Mouse (Mus musculus): Measurements from ENCODE around the gene Gm37240. TPM values are rescaled to one million over a fixed set of nuclear protein-coding genes. Genes with fewer than 3 reads are reported as not detected.

The Gm37240 gene
- polyA plus RNA-seq, 1 experiment from 2014 or later = 3.2 TPM

- Histone ChIP-seq H3K9me3 (replicated peaks; ENCODE audit: control insufficient read depth, low read length) (no peaks in the 10 kb centered on the region), H3K27ac (replicated peaks; ENCODE audit: low read depth, low read length) (no peak overlapping the region), H3K4me1 (ENCODE audit: control insufficient read depth, insufficient read depth, low read length) (no peaks in the 10 kb centered on the region), H3K4me3 (ENCODE audit: low read depth, low read length) (no peak overlapping the region), H3K9ac (replicated peaks; ENCODE audit: low read length) (no peak overlapping the region), H3K4me2 (ENCODE audit: low read depth, low read length) (no peak overlapping the region), H3K27me3 (ENCODE audit: control insufficient read depth, insufficient read depth, low read length) (no peaks in the 10 kb centered on the region), H3K36me3 (replicated peaks; ENCODE audit: control insufficient read depth, insufficient read depth, low read depth, low read length) (no peaks in the 10 kb centered on the region)
- ATAC-seq (replicated peaks; ENCODE audit: insufficient number of reproducible peaks, low FRiP score, low TSS enrichment, low read depth) (no peak), DNase-seq (ENCODE audit: low spot score) (no peak)
- WGBS = 79% methylated on average over 1 of the region's 1 CpGs
Observed at GRCm38 (mm10) chr3:84935729-84936128, 951.6 kb downstream of the Gm37240 start.

GRCm38 (mm10) chr3:84930683-84931082, 956.6 kb downstream of the Gm37240 start:
- WGBS = 83% methylated on average over 3 of the region's 3 CpGs
- no peak for ATAC-seq (replicated peaks; ENCODE audit: insufficient number of reproducible peaks, low FRiP score, low TSS enrichment, low read depth)
- H3K27me3 ChIP-seq (ENCODE audit: control insufficient read depth, insufficient read depth, low read length) = no peaks in the 10 kb centered on the region

GRCm38 (mm10) chr3:84929171-84929570, 958.1 kb downstream of the Gm37240 start:
- Histone ChIP-seq H3K9me3 (replicated peaks; ENCODE audit: control insufficient read depth, low read length) (no peaks in the 10 kb centered on the region), H3K27me3 (ENCODE audit: control insufficient read depth, insufficient read depth, low read length) (no peaks in the 10 kb centered on the region), H3K4me1 (ENCODE audit: control insufficient read depth, insufficient read depth, low read length) (no peaks in the 10 kb centered on the region), H3K27ac (replicated peaks; ENCODE audit: low read depth, low read length) (no peak overlapping the region), H3K9ac (replicated peaks; ENCODE audit: low read length) (no peak overlapping the region), H3K4me2 (ENCODE audit: low read depth, low read length) (no peak overlapping the region), H3K4me3 (ENCODE audit: low read depth, low read length) (no peak overlapping the region), H3K36me3 (replicated peaks; ENCODE audit: control insufficient read depth, insufficient read depth, low read depth, low read length) (no peaks in the 10 kb centered on the region)
- ATAC-seq (replicated peaks; ENCODE audit: insufficient number of reproducible peaks, low FRiP score, low TSS enrichment, low read depth) (no peak), DNase-seq (ENCODE audit: low spot score) (no peak)
- 95% methylated on average over 3 of the region's 3 CpGs for WGBS

More at GRCm38 (mm10) chr3:84930683-84931082, 956.6 kb downstream of the Gm37240 start:
- Histone ChIP-seq H3K9ac (replicated peaks; ENCODE audit: low read length) (no peak overlapping the region), H3K4me3 (ENCODE audit: low read depth, low read length) (no peak overlapping the region), H3K4me1 (ENCODE audit: control insufficient read depth, insufficient read depth, low read length) (no peaks in the 10 kb centered on the region), H3K4me2 (ENCODE audit: low read depth, low read length) (no peak overlapping the region), H3K9me3 (replicated peaks; ENCODE audit: control insufficient read depth, low read length) (no peaks in the 10 kb centered on the region), H3K36me3 (replicated peaks; ENCODE audit: control insufficient read depth, insufficient read depth, low read depth, low read length) (no peaks in the 10 kb centered on the region), H3K27ac (replicated peaks; ENCODE audit: low read depth, low read length) (no peak overlapping the region)
- DNase-seq (ENCODE audit: low spot score) = no peak

GRCm38 (mm10) chr3:84927901-84928300, 959.4 kb downstream of the Gm37240 start:
- WGBS = 85% methylated on average over 2 of the region's 2 CpGs
- Histone ChIP-seq H3K4me1 (ENCODE audit: control insufficient read depth, insufficient read depth, low read length) (no peaks in the 10 kb centered on the region), H3K9ac (replicated peaks; ENCODE audit: low read length) (no peak overlapping the region), H3K9me3 (replicated peaks; ENCODE audit: control insufficient read depth, low read length) (no peaks in the 10 kb centered on the region), H3K27me3 (ENCODE audit: control insufficient read depth, insufficient read depth, low read length) (no peaks in the 10 kb centered on the region), H3K4me2 (ENCODE audit: low read depth, low read length) (no peak overlapping the region), H3K4me3 (ENCODE audit: low read depth, low read length) (no peak overlapping the region), H3K27ac (replicated peaks; ENCODE audit: low read depth, low read length) (no peak overlapping the region), H3K36me3 (replicated peaks; ENCODE audit: control insufficient read depth, insufficient read depth, low read depth, low read length) (no peaks in the 10 kb centered on the region)
- DNase-seq (ENCODE audit: low spot score) (no peak), ATAC-seq (replicated peaks; ENCODE audit: insufficient number of reproducible peaks, low FRiP score, low TSS enrichment, low read depth) (no peak)

- Histone ChIP-seq H3K4me3 (ENCODE audit: low read depth, low read length) (no peak overlapping the region), H3K9me3 (replicated peaks; ENCODE audit: control insufficient read depth, low read length) (no peaks in the 10 kb centered on the region), H3K27me3 (ENCODE audit: control insufficient read depth, insufficient read depth, low read length) (no peaks in the 10 kb centered on the region), H3K4me2 (ENCODE audit: low read depth, low read length) (no peak overlapping the region), H3K36me3 (replicated peaks; ENCODE audit: control insufficient read depth, insufficient read depth, low read depth, low read length) (no peaks in the 10 kb centered on the region), H3K27ac (replicated peaks; ENCODE audit: low read depth, low read length) (no peak overlapping the region), H3K9ac (replicated peaks; ENCODE audit: low read length) (no peak overlapping the region), H3K4me1 (ENCODE audit: control insufficient read depth, insufficient read depth, low read length) (no peaks in the 10 kb centered on the region)
- no peak for ATAC-seq (replicated peaks; ENCODE audit: insufficient number of reproducible peaks, low FRiP score, low TSS enrichment, low read depth)
- 87% methylated on average over 8 of the region's 8 CpGs for WGBS
- DNase-seq (ENCODE audit: low spot score) = no peak
Observed at GRCm38 (mm10) chr3:84927168-84927794, 960.0 kb downstream of the Gm37240 start.

- H3K27me3 ChIP-seq (ENCODE audit: control insufficient read depth, insufficient read depth, low read length) = no peaks in the 10 kb centered on the region
- H3K4me2 ChIP-seq (ENCODE audit: low read depth, low read length) = no peak overlapping the region
- 90% methylated on average over 5 of the region's 5 CpGs for WGBS
- no peak overlapping the region for H3K9ac ChIP-seq (replicated peaks; ENCODE audit: low read length)
- DNase-seq (ENCODE audit: low spot score) = no peak
- ATAC-seq (replicated peaks; ENCODE audit: insufficient number of reproducible peaks, low FRiP score, low TSS enrichment, low read depth) = no peak
- H3K27ac ChIP-seq (replicated peaks; ENCODE audit: low read depth, low read length) = no peak overlapping the region
- no peak overlapping the region for H3K4me3 ChIP-seq (ENCODE audit: low read depth, low read length)
- no peaks in the 10 kb centered on the region for H3K9me3 ChIP-seq (replicated peaks; ENCODE audit: control insufficient read depth, low read length)
- no peaks in the 10 kb centered on the region for H3K4me1 ChIP-seq (ENCODE audit: control insufficient read depth, insufficient read depth, low read length)
- no peaks in the 10 kb centered on the region for H3K36me3 ChIP-seq (replicated peaks; ENCODE audit: control insufficient read depth, insufficient read depth, low read depth, low read length)
Observed at GRCm38 (mm10) chr3:84926140-84926539, 961.2 kb downstream of the Gm37240 start.

- Histone ChIP-seq H3K27me3 (ENCODE audit: control insufficient read depth, insufficient read depth, low read length) (no peaks in the 10 kb centered on the region), H3K4me3 (ENCODE audit: low read depth, low read length) (no peak overlapping the region), H3K4me1 (ENCODE audit: control insufficient read depth, insufficient read depth, low read length) (no peaks in the 10 kb centered on the region), H3K4me2 (ENCODE audit: low read depth, low read length) (no peak overlapping the region), H3K9ac (replicated peaks; ENCODE audit: low read length) (no peak overlapping the region), H3K27ac (replicated peaks; ENCODE audit: low read depth, low read length) (no peak overlapping the region), H3K36me3 (replicated peaks; ENCODE audit: control insufficient read depth, insufficient read depth, low read depth, low read length) (no peaks in the 10 kb centered on the region), H3K9me3 (replicated peaks; ENCODE audit: control insufficient read depth, low read length) (no peaks in the 10 kb centered on the region)
- WGBS = 80% methylated on average over 4 of the region's 4 CpGs
- DNase-seq (ENCODE audit: low spot score) (no peak), ATAC-seq (replicated peaks; ENCODE audit: insufficient number of reproducible peaks, low FRiP score, low TSS enrichment, low read depth) (no peak)
Observed at GRCm38 (mm10) chr3:84925229-84925628, 962.1 kb downstream of the Gm37240 start.

GRCm38 (mm10) chr3:84923670-84924069, 963.6 kb downstream of the Gm37240 start:
- ATAC-seq (replicated peaks; ENCODE audit: insufficient number of reproducible peaks, low FRiP score, low TSS enrichment, low read depth) = no peak
- Histone ChIP-seq H3K9ac (replicated peaks; ENCODE audit: low read length) (no peak overlapping the region), H3K27me3 (ENCODE audit: control insufficient read depth, insufficient read depth, low read length) (no peaks in the 10 kb centered on the region), H3K36me3 (replicated peaks; ENCODE audit: control insufficient read depth, insufficient read depth, low read depth, low read length) (no peaks in the 10 kb centered on the region), H3K4me2 (ENCODE audit: low read depth, low read length) (no peak overlapping the region), H3K4me1 (ENCODE audit: control insufficient read depth, insufficient read depth, low read length) (no peaks in the 10 kb centered on the region), H3K27ac (replicated peaks; ENCODE audit: low read depth, low read length) (no peak overlapping the region), H3K4me3 (ENCODE audit: low read depth, low read length) (no peak overlapping the region), H3K9me3 (replicated peaks; ENCODE audit: control insufficient read depth, low read length) (no peaks in the 10 kb centered on the region)
- 95% methylated on average over 1 of the region's 1 CpGs for WGBS
- DNase-seq (ENCODE audit: low spot score) = no peak
